Mouse (Mus musculus): ENCODE measurements around the gene Palm3. TPM values are rescaled to one million over a fixed set of nuclear protein-coding genes. Genes with fewer than 3 reads are reported as not detected.
"Not testable (repeated sequence)": the region's sequence is repeated elsewhere in the genome, so short reads cannot be mapped to it uniquely, and the experiment has no call there.

The Palm3 gene
- polyA plus RNA-seq, 1 experiment from 2014 or later = 10.0 TPM

DNA sequence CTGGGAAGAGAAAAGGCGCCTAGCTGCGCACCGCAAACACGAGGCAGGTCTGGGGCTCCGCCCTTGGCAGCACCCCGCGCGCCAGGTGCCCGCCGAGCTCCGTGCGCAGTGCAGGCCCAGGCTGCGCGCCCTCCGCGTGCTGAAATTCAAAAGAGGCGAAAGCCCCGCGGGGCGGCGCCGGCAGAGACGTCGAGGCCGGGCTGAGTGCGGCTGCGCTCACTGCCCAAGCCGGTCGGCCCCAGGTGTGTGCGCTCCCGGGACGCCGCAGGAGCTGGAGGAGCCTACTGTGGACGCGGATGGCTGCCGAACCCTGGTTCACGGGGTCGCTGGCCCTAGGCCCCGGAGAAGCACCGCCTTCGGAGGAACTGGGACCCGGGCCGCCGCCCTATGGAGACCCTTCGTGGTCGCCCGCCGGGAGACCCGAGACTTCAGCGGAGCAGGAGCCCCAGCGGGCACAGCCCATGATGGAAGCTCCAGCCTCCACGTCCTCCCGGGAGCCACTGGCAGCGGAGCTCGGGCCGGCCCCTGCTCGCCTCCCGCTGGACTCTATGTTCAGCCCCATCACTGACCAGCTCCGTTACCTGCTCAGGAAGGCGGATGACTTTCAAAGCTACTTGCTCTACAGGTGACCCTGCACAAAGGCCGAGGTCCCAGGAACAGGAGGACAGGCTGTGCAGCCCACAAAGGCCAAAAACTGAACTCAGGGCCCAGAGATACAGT is 19.8 kb upstream of the Palm3 start, which contains the start of gene 1700067K01Rik:
Gene 1700067K01Rik (plus strand): TSS at position 222 of the 720 bp plus-strand sequence.
- 0 out of 2 replicates have a peak within 1 kb of the TSS, but pooled peaks have one; percentile 9 for H3K27ac ChIP-seq
- H3K27me3 ChIP-seq (ENCODE audit: insufficient read depth, poor library complexity, severe bottlenecking) = peaks cover 51% of the 10 kb centered on the region
- DNase-seq (ENCODE audit: low spot score) = no peak
- H3K4me3 ChIP-seq = peak within 1 kb of the TSS; percentile 39
- peaks cover 42% of the 10 kb centered on the region for H3K36me3 ChIP-seq
- 16% methylated on average over 61 of the region's 61 CpGs for WGBS
- no peaks in the 10 kb centered on the region for H3K9me3 ChIP-seq
- H3K4me1 ChIP-seq (replicated peaks) = peaks cover 49% of the 10 kb centered on the region

DNA sequence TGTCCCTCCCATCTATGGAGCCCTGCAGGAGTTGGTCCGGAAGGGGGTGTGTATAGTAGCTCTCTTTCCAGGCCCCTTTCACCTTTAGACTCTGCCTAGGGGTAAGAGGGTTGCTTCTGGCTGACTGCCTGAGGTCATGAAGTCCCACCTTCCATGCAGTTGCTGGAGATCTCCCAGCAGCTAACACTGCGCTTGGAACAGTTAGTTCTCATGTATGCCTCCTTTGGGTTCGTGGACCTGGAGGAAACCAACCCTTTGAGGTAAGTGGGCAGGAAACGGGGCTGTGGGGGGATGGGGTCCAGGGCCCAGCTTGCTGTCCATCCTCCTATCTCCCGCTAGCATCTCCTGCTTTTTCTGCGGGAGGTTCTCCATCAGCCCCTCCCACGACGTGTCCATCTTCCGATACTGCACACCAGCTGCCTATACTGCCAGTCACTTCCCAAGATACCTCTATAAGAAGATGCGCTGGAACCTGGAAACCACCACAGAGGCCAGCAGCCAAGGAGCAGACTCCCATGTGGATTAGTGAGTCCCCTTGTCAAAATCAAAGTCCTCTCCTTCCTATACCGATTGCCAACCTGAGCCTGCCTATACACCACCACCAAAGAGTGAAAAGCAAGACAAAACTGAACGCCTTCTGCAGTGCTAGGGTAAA is 18.2 kb upstream of the Palm3 start:
- H3K27me3 ChIP-seq (ENCODE audit: insufficient read depth, poor library complexity, severe bottlenecking) = peaks cover 51% of the 10 kb centered on the region
- H3K27ac ChIP-seq = no peak overlapping the region
- no peak for DNase-seq (ENCODE audit: low spot score)
- H3K9me3 ChIP-seq = no peaks in the 10 kb centered on the region
- peaks cover 42% of the 10 kb centered on the region for H3K36me3 ChIP-seq
- H3K4me1 ChIP-seq (replicated peaks) = peaks cover 46% of the 10 kb centered on the region
- no peak overlapping the region; the same call in 1 of the 2 replicates for H3K4me3 ChIP-seq
- WGBS = 60% methylated on average over 12 of the region's 12 CpGs

DNA sequence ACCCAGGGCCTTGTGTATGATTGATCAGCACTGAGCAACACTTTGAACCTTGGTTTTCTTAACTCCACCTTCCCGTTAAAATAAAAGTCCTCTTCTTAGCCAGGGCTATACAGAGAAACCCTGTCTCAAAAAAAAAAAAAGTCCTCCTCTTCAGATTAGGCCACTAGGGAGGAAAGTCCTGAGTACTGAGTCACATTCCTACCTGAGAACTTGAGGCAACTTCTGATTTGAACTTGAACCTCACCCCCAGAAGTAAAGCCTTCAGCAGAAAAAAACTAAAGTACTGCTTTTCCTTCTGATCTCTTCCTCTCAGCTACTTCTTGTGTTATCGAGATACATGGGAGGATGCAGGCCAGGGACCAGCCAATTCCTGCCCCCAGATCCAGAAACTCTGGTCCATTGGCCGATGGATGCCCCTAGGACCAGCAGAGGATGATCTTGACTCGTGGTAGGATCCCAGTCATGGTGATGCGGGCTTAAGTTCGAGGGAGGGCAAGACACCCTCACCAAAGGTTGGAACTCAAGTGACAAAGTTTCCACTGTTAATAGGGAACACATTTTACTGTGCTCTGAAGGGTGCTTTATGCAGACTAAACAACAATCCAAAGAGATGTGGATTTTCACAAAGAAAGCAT is 17.5 kb upstream of the Palm3 start:
- DNase-seq (ENCODE audit: low spot score) = no peak
- H3K4me3 ChIP-seq = peak overlapping the region; percentile 64
- no peak overlapping the region for H3K27ac ChIP-seq
- H3K4me1 ChIP-seq (replicated peaks) = peaks cover 44% of the 10 kb centered on the region
- WGBS = 76% methylated on average over 6 of the region's 6 CpGs
- no peaks in the 10 kb centered on the region for H3K9me3 ChIP-seq
- H3K36me3 ChIP-seq = peaks cover 42% of the 10 kb centered on the region
- peaks cover 51% of the 10 kb centered on the region for H3K27me3 ChIP-seq (ENCODE audit: insufficient read depth, poor library complexity, severe bottlenecking)

DNA sequence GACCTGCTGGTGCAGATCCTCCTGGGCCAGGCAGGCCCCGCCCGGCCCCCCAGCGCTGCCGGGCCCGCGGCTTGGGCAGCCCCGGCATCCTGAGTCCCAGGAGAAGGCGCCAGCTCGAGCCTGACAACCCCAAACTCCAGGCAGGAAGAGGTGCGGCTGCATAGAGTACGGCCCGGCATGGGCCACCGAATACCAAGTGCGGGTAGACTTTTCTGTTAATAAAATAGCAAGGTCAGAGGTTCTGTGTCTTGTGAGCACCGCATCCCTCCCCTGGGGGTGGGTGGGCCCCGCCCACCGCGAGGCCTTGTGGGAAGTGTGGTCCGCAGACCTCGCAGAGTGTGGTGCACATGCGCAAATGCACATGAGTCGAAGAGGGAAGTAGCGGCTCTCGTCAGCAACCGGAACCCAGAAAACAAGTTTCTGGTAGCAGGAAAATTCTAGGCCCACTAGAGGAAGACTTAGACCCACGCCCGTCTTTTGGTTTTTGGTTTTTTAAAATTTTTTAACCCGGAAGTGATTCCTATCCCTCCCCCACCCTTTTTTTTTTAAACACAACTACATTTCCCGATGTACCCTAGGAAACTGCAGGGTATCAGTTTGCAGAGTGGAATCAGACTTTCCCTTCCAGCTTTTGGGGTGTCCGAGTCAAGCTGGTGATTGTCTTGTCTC is 16.6 kb upstream of the Palm3 start:
- Histone ChIP-seq H3K27ac (peak overlapping the region; percentile 87), H3K4me1 (replicated peaks) (peaks cover 36% of the 10 kb centered on the region), H3K36me3 (peaks cover 33% of the 10 kb centered on the region), H3K9me3 (no peaks in the 10 kb centered on the region), H3K4me3 (peak overlapping the region; percentile 64), H3K27me3 (ENCODE audit: insufficient read depth, poor library complexity, severe bottlenecking) (peaks cover 45% of the 10 kb centered on the region)
- DNase-seq (ENCODE audit: low spot score) = peak; percentile 92
- 1% methylated on average over 30 of the region's 30 CpGs for WGBS

DNA sequence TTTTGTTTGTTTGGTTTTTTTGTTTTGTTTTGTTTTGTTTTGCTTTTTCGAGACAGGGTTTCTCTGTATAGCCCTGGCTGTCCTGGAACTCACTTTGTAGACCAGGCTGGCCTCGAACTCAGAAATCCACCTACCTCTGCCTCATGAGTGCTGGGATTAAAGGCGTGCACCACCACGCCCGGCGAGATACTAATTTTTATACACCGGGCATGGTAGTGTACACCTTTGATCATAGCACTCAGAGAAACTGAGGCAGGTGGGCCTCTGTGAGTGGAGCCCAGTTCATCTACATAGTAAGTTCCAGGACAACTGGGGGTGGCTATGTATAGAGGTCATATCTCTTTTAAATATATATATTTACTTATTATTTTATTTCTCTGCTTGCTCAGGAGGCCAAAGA is 15.8 kb upstream of the Palm3 start:
- peaks cover 41% of the 10 kb centered on the region for H3K4me1 ChIP-seq (replicated peaks)
- H3K9me3 ChIP-seq; H3K27ac ChIP-seq; DNase-seq (ENCODE audit: low spot score); H3K4me3 ChIP-seq: not testable (repeated sequence)
- WGBS = 94% methylated on average over 7 of the region's 7 CpGs
- H3K36me3 ChIP-seq = peaks cover 25% of the 10 kb centered on the region
- H3K27me3 ChIP-seq (ENCODE audit: insufficient read depth, poor library complexity, severe bottlenecking) = peaks cover 45% of the 10 kb centered on the region

DNA sequence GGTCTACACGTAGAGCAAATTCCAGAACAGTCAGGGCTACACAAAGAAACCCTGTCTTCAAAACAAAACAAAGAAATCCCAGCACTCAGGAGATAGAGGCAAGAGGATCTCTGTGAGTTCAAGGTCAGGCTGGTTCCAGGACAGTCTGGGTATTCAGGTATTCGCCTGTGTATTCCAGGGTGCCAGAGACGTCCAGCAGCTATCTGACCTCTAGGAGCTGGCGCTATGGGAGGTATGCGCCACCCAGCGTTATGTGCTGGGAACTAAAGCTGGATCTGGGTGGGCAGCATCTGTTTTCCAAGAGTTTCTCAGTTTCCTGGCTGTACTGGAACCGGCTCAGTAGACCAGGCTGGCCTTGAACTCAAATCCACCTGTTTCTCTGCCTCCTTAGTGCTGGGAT is 12.9 kb upstream of the Palm3 start:
- Histone ChIP-seq H3K9me3 (no peaks in the 10 kb centered on the region), H3K4me1 (replicated peaks) (peaks cover 51% of the 10 kb centered on the region), H3K4me3 (no peak overlapping the region), H3K27ac (no peak overlapping the region), H3K27me3 (ENCODE audit: insufficient read depth, poor library complexity, severe bottlenecking) (peaks cover 45% of the 10 kb centered on the region), H3K36me3 (no peaks in the 10 kb centered on the region)
- no peak for DNase-seq (ENCODE audit: low spot score)
- 30% methylated on average over 7 of the region's 7 CpGs for WGBS

DNA sequence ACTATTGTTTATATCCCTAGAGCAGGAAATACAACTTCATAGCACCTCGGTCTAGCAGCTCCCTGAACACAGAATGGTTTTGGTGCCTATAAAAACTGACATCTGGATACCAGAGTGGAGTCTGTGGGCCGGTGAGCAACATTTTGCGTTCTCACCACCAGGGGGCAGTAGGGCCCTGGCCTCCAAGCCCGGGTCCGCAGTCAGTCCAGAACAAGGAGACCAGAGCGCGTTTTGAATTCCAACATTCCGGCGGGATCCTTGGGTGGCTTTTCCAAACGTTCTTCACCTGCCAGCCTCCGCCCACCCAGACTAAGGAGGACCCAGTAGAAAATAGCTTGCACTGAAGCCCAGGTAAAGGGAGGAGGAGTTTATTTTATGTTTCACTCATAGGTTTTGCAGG is 11.4 kb upstream of the Palm3 start:
- peaks cover 42% of the 10 kb centered on the region for H3K4me1 ChIP-seq (replicated peaks)
- no peak overlapping the region for H3K4me3 ChIP-seq
- H3K27me3 ChIP-seq (ENCODE audit: insufficient read depth, poor library complexity, severe bottlenecking) = peaks cover 53% of the 10 kb centered on the region
- 2% methylated on average over 11 of the region's 11 CpGs for WGBS
- DNase-seq (ENCODE audit: low spot score) = peak; percentile 90
- no peaks in the 10 kb centered on the region for H3K36me3 ChIP-seq
- no peaks in the 10 kb centered on the region for H3K9me3 ChIP-seq
- no peak overlapping the region for H3K27ac ChIP-seq

DNA sequence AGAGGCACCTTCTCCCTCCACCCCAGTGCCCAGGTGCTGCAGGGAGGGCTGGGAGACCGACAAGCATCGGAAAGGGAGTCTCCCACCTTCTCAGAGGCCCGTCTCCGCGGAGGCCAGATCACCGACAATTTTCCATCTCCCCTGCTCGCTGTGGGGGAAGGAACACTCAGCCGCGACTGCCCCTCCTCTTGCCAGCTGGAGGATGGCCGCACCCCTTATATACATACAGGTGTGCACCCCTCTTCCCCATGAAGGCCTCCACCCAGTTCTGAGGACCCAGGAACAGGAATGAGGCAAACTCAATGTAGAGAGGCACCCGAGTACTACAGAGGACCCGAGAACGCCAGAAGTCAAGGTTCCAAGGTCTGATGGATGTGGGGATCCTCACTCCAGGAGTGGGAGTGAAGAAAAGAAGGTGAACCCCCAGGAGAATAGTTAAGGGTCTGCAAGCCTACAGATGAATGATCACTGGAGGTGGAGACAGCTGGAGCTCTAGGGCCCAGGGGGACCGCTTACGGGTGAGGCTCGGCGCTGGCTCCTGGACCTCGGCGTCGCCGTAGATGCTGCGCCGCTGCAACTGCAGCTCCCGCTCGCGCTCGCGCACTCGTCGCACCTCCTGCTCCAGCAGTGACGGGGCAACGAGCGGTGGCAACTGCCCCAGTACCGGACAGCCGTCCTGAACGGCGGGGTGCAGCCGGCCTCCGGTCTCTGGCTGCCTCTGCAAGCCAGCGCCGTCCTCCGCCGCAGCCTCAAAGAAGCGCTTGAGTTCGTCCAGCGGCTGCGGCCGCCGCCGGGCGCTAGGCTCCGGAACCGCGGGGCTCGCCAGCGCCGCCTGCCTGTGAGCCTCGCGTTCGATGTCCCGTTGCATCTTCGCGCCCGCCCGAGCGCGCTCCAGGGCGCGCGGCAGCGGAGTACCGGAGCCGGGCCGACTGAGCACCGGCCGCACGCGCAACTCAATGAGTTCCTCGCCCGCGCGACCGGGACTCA is 10.4 kb upstream of the Palm3 start:
- Histone ChIP-seq H3K36me3 (no peaks in the 10 kb centered on the region), H3K4me1 (replicated peaks) (peaks cover 38% of the 10 kb centered on the region), H3K4me3 (peak overlapping the region; percentile 63), H3K27me3 (ENCODE audit: insufficient read depth, poor library complexity, severe bottlenecking) (peaks cover 58% of the 10 kb centered on the region), H3K27ac (peak overlapping the region; percentile 64; the same call in 1 of the 2 replicates), H3K9me3 (peaks cover 2% of the 10 kb centered on the region; the same call in 1 of the 2 replicates)
- DNase-seq (ENCODE audit: low spot score) = peak; percentile 81
- 2% methylated on average over 83 of the region's 83 CpGs for WGBS

DNA sequence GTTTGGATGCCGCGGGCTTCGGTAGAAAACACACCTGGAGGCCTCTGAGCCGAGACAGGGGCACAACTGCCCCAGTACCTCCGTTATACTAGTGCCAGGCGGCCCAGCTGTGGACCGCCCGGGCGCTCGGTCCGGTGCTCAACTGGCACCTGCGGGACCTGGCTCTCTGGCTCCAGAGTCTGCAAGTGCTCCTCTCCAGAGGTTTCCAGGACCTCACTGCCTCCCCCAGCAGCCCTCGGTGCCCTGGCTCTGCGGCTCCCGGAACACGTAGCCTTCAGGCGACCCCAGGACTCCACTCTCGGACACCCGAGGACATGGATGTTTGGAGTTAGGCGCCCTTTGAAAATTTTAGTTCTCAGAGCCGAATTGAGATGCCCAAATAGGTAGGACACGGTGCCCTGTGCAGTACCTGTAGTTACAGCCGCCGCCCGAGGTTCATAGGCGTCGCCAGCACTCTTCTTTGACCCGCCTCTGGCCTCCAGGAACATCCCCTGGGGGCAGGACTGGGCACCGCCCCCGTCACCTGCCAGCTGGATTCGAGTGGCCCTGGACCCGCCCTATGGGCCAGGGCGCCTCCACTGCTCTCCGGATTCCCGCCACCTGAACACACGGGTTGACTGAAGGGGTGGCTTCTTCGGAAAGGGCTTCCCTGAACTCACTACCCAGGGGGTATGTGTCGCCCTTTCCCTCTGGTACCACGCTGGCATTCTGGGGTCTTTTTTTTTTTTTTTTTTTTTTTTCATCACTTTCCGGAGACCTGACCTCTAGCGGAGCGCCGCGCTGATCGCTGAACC is 9.4 kb upstream of the Palm3 start, which contains the start of gene 2210011C24Rik:
Gene 2210011C24Rik (minus strand): TSS at position 467 of the 794 bp plus-strand sequence.
- peak within 1 kb of the TSS; percentile 63 for H3K4me3 ChIP-seq
- peaks cover 62% of the 10 kb centered on the region for H3K27me3 ChIP-seq (ENCODE audit: insufficient read depth, poor library complexity, severe bottlenecking)
- WGBS = under 1% methylated on average over 45 of the region's 45 CpGs
- H3K4me1 ChIP-seq (replicated peaks) = peaks cover 38% of the 10 kb centered on the region
- no peaks in the 10 kb centered on the region for H3K36me3 ChIP-seq
- DNase-seq (ENCODE audit: low spot score) = peak; percentile 34
- H3K27ac ChIP-seq = peak within 1 kb of the TSS; percentile 64; the same call in 1 of the 2 replicates
- H3K9me3 ChIP-seq = peaks cover 5% of the 10 kb centered on the region; the same call in 1 of the 2 replicates

DNA sequence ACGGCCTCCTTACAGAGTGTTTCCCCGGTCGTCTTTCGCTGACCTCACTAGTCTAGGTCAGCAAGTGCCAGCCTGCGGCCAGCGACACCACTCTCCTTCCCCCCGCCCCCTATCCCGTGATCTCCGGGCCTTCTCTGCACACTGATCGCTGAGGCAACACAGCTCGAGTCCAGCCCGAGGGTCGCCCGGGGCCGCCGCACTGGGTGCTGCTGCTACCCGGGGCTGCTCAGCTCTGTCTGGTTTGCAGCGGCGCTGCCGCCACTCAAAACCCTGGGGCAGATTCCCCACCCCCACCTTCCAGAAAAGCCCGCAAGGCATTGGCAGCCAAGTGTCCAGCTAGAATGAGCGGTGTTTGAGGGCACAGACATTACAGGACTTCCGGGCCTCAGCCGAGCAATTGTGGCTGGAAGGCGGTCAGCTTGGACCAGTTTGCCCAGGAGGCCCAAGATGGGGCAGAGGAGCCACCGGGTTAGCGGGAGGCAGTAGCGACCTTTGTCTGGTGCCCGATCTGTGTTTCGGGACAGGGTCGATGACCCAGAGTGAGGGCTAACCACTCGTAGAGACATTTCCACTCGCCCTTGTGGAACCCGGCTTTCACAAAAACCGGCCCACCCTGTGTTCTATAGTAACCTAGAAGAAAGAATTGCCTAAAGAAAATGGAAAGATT is 8.6 kb upstream of the Palm3 start:
- Histone ChIP-seq H3K4me1 (replicated peaks) (peaks cover 38% of the 10 kb centered on the region), H3K27ac (peak overlapping the region; percentile 45; the same call in 1 of the 2 replicates), H3K9me3 (peaks cover 5% of the 10 kb centered on the region; the same call in 1 of the 2 replicates), H3K27me3 (ENCODE audit: insufficient read depth, poor library complexity, severe bottlenecking) (peaks cover 65% of the 10 kb centered on the region), H3K36me3 (no peaks in the 10 kb centered on the region), H3K4me3 (peak overlapping the region; percentile 63)
- 5% methylated on average over 35 of the region's 35 CpGs for WGBS
- peak; percentile 51 for DNase-seq (ENCODE audit: low spot score)

Measured in hindbrain, embryonic 10.5 days (tissue).